Mouse (Mus musculus) ovary, adult 10 weeks (tissue): Measurements from ENCODE around the gene Zc3hav1. TPM values are rescaled to one million over a fixed set of nuclear protein-coding genes. Genes with fewer than 3 reads are reported as not detected.

Experiments
- polyA plus RNA-seq: library from polyadenylated mRNA; stranded (reverse); fragments of 350-450 nt; fragmentation: Illumina TruSeq; extraction: RNeasy Lipid Tissue Mini Kit (QIAGEN cat#74804); gene quantifications from one replicate; pipeline ENCODE4 v1.2.3, GENCODE M21; 2014

Zc3hav1 gene
- 124 TPM for polyA plus RNA-seq

DNA sequence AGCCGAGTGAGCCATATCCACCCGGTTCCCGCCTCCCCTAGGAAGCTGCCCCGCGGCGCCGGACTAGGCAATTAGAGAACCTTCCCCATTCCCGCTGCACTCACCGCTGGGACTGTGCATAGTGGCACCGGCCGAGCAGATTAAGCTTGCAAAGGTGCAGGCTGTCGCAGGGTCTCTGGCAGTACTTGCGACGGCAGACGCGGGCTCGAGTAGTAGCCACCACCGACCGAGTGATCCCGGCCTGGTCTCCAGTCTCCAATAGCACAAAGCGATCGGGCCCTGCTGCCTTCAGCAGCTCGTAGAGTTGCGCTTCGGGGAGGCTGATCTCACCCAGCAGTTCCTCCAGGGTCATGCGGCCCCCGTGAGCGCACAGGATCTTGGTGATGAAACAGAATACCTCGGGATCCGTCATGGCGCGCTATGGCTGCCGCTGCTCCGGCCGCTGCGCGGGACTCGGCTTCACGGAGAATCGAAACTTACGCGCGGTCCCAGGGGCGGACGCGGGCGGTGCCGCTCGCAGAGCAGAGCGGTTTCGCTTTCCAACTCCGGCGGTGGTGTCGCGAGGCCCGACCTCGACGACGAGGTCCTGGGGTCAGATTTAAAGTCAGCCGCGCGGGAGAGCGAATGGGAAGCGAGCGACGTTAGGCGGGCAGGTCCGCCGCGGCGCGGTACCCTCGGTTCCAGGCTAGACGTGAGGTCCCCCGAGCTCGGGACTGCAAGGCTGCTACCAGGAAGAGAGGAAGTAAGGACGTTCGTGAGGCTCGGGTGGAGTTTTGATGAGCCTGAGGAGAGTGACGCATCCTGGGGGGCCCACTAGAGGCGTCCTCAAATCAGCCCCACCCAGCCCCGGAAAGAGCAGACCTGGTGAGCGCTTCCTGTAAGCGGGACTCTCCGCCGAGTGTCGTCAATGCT, at the start of gene Zc3hav1:
Gene Zc3hav1 (minus strand): TSS at position 793 of the 912 bp plus-strand sequence.

GRCm38 (mm10) chr6:38381129-38381771, 26.8 kb upstream of the Zc3hav1 start, which contains the start of gene Ttc26:
Ttc26 (plus strand) TSS chr6:38381469.

DNA sequence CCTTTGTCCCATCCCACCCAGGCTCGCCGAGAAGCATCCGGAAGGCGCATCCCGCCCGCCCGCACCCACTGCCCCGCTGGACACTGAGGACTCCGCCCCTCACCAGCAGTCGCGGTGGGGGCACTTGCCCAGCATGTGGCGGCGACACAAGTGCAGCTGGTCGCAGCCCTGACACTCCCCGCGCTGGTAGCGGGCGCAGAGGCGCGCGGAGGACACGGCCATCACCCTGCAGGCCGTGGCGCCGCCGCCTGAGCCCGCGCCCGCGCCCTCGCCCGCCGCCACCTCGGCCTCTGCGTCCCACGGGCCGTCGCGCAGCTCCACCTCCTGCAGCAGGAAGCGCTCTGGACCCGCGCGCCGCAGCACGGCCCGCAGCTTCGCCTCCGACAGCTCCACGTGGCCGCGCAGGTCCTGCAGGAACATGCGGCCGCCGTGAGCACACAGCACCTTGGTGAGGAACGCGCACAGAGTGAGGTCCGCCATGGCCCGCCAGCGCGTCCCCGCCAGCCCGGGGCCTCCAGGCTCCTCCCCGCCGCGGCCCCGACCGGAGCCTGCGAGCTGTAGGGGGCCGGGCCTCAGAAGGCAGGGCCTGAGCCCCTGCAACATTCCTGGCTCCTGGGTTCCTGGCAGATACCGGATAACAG, 55.5 kb downstream of the Zc3hav1 start, which contains the start of gene Zc3hav1l:
Gene Zc3hav1l (minus strand): TSS at position 499 of the 641 bp plus-strand sequence.

Other genes with a start within 250 kb of the Zc3hav1 start
- not detected for gene Tmem213, start 245.3 kb downstream of the Zc3hav1 start, polyA plus RNA-seq
- 0.97 TPM for gene Atp6v0a4, start 230.0 kb downstream of the Zc3hav1 start, polyA plus RNA-seq
- 6.3 TPM for gene D630045J12Rik, start 100.6 kb downstream of the Zc3hav1 start, polyA plus RNA-seq
- gene Zc3hav1l, start 55.3 kb downstream of the Zc3hav1 start, polyA plus RNA-seq, result 26.5 TPM
- gene Ttc26, start 26.9 kb upstream of the Zc3hav1 start, polyA plus RNA-seq, result 11.3 TPM
- 78.4 TPM for gene Ubn2, start 79.3 kb upstream of the Zc3hav1 start, polyA plus RNA-seq
- 2.8 TPM for gene Fmc1, start 178.9 kb upstream of the Zc3hav1 start, polyA plus RNA-seq
- gene Luc7l2, start 196.7 kb upstream of the Zc3hav1 start, polyA plus RNA-seq, result 388 TPM